Mouse (Mus musculus): ENCODE measurements at regions not wholly inside any gene's neighbourhood (a gene's known extent, or its start where the extent isn't known, plus 50 kb on each side); places are given as distances from the start of the nearest gene placed in this dataset.
"Not testable (repeated sequence)": the region's sequence is repeated elsewhere in the genome, so short reads cannot be mapped to it uniquely, and the experiment has no call there.

- DNase-seq (ENCODE audit: low spot score) = no peak
Observed at GRCm38 (mm10) chr4:51519281-51519680, 302.8 kb downstream of the Cylc2 start.

- no peak for DNase-seq (ENCODE audit: low spot score)
Observed at GRCm38 (mm10) chr4:51519750-51520149, 303.3 kb downstream of the Cylc2 start.

GRCm38 (mm10) chr4:51545419-51545818 lies 328.9 kb downstream of the Cylc2 start:
- DNase-seq (ENCODE audit: low spot score) = no peak

- DNase-seq (ENCODE audit: low spot score) = no peak
Observed at GRCm38 (mm10) chr4:51559693-51560092, 343.2 kb downstream of the Cylc2 start.

- no peak for DNase-seq (ENCODE audit: low spot score)
Observed at GRCm38 (mm10) chr4:51560100-51560499, 343.6 kb downstream of the Cylc2 start.

GRCm38 (mm10) chr4:51562379-51562778 lies 345.9 kb downstream of the Cylc2 start:
- DNase-seq (ENCODE audit: low spot score) = no peak

GRCm38 (mm10) chr4:51576456-51576855 lies 360.0 kb downstream of the Cylc2 start:
- DNase-seq (ENCODE audit: low spot score) = peak; percentile 18

- no peak for DNase-seq (ENCODE audit: low spot score)
Observed at GRCm38 (mm10) chr4:51594044-51594443, 377.6 kb downstream of the Cylc2 start.

- DNase-seq (ENCODE audit: low spot score) = no peak
Observed at GRCm38 (mm10) chr4:51597850-51598249, 381.4 kb downstream of the Cylc2 start.

- DNase-seq (ENCODE audit: low spot score) = peak; percentile 31
Observed at GRCm38 (mm10) chr4:51599984-51600747, 383.7 kb downstream of the Cylc2 start.

GRCm38 (mm10) chr4:51627289-51627688 lies 410.8 kb downstream of the Cylc2 start:
- DNase-seq (ENCODE audit: low spot score) = no peak

GRCm38 (mm10) chr4:51633471-51633870 lies 417.0 kb downstream of the Cylc2 start:
- no peak for DNase-seq (ENCODE audit: low spot score)

GRCm38 (mm10) chr4:51657325-51657724 lies 440.8 kb downstream of the Cylc2 start:
- DNase-seq (ENCODE audit: low spot score) = peak; percentile 81

GRCm38 (mm10) chr4:51658286-51658685 lies 441.8 kb downstream of the Cylc2 start:
- DNase-seq (ENCODE audit: low spot score) = peak; percentile 56

GRCm38 (mm10) chr4:51671516-51671915 lies 455.0 kb downstream of the Cylc2 start:
- no peak for DNase-seq (ENCODE audit: low spot score)

- no peak for DNase-seq (ENCODE audit: low spot score)
Observed at GRCm38 (mm10) chr4:51674406-51674805, 457.9 kb downstream of the Cylc2 start.

GRCm38 (mm10) chr4:51679097-51679496 lies 462.6 kb downstream of the Cylc2 start:
- no peak for DNase-seq (ENCODE audit: low spot score)

- not testable (repeated sequence) for DNase-seq (ENCODE audit: low spot score)
Observed at GRCm38 (mm10) chr4:51683345-51683744, 466.9 kb downstream of the Cylc2 start.

GRCm38 (mm10) chr4:51686651-51687050 lies 470.2 kb downstream of the Cylc2 start:
- no peak for DNase-seq (ENCODE audit: low spot score)
